Comparison of ENCODE assay signal across 16 mouse cellular contexts in the genomic region with DNA sequence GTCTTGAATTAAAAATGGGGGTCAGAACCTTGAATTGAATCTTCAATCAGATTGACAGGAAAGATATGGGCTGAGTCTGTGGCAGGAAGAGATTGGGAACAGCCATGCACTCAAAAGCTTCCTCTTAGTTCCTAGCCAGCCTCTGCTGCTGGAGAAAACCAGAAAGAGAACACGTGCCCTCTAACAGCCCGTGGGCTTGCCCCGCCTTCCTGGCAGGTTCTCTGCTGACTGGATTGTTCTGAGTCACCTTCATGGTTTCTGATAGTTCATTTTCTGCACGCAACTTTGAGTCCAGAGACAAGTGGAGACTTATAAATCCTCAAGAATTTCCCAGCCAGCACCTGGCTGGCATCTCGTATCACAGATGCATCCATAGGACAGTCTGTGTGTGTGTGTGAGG.
DNase-seq lines count a peak whose midpoint lies in the region; TF ChIP-seq lines count a peak whose summit lies in the region.
"Had no signal": no experiment of that assay in that cellular context is flagged by ENCODE, and none has a peak within 500 bp of the region (broad histone marks: within the 10 kb centered on the region; RNA-seq: fewer than 3 reads in every experiment).

No protein-coding gene starts in this region.

- H3K4me1 ChIP-seq in heart, adult 2 months (ENCODE audit: control insufficient read depth, insufficient read depth, low read length) = no peaks in the 10 kb centered on the region

- peak; percentile 16 for DNase-seq in cerebellum, adult 9-11 months
- no peak for DNase-seq in cerebellum, adult 9-10 months
- peak; percentile 36 for DNase-seq in 3T3-L1 (ENCODE audit: low read depth, low spot score)
- peak; percentile 20 for DNase-seq in fibroblast of lung, adult 2 months (ENCODE audit: low read depth)
- peak; percentile 22 for DNase-seq in lung, postnatal 25 days (ENCODE audit: low spot score)
- DNase-seq in T-cell, adult 2 months (ENCODE audit: low spot score) = no peak
- no peak for DNase-seq in embryo, embryonic 11 days
- DNase-seq in heart, adult 2 months = no peak
- DNase-seq: cerebellum, adult 2 months; layer of hippocampus, postnatal 36 days; lung, embryonic 14.5 days; midbrain, embryonic 14.5 days; retina, postnatal 1 day had no signal

- no peaks in the 10 kb centered on the region for H3K79me2 ChIP-seq in heart, adult 2 months (replicated peaks; ENCODE audit: control insufficient read depth, insufficient read depth, low read length)

- intact Hi-C loops in heart, adult 2 months (cut with DNase I) = no loop called here

- no peaks in the 10 kb centered on the region; the same call in 1 of the 2 replicates for H3K27me3 ChIP-seq in heart, adult 2 months (ENCODE audit: control insufficient read depth, insufficient read depth, low read length)

- TF ChIP-seq CTCF in heart, adult 2 months (IDR thresholded peaks at IDR 0.05) = no peak

- H3K4me3 ChIP-seq in heart, adult 2 months = no peak overlapping the region
- H3K4me3 ChIP-seq: embryonic facial prominence, embryonic 10.5 days; intestine, embryonic 15.5 days; limb, embryonic 13.5 days had no signal

- H3K27ac ChIP-seq in heart, adult 2 months = no peak overlapping the region
- H3K27ac ChIP-seq: embryonic facial prominence, embryonic 10.5 days; intestine, embryonic 15.5 days; limb, embryonic 13.5 days had no signal

- H3K36me3 ChIP-seq in heart, adult 2 months (ENCODE audit: control insufficient read depth, insufficient read depth, low read length) = no peaks in the 10 kb centered on the region
- H3K36me3 ChIP-seq: embryonic facial prominence, embryonic 10.5 days; intestine, embryonic 15.5 days; limb, embryonic 13.5 days had no signal

- no peak for TF ChIP-seq EP300 in heart, adult 2 months (IDR thresholded peaks at IDR 0.05; ENCODE audit: insufficient read depth, low read depth, low read length)

- no peak overlapping the region for H3K9ac ChIP-seq in heart, adult 2 months (ENCODE audit: low read depth, low read length)
- H3K9ac ChIP-seq: intestine, embryonic 15.5 days; limb, embryonic 13.5 days; lung, embryonic 14.5 days had no signal

- TF ChIP-seq POLR2A in heart, adult 2 months (IDR thresholded peaks at IDR 0.05; ENCODE audit: insufficient read depth, low read depth, low read length) = no peak

- 43% methylated on average over 5 of the region's 5 CpGs for WGBS in heart, adult 2 months

Comparison
In these comparisons a context has a peak if more than half of its experiments do, and no peak if none do; other contexts are left out.
1. DNase-seq: peak in cerebellum, adult 9-11 months (single experiment), 3T3-L1 (single experiment), fibroblast of lung, adult 2 months (single experiment) and lung, postnatal 25 days (single experiment); none in cerebellum, adult 9-10 months (single experiment), T-cell, adult 2 months (single experiment), embryo, embryonic 11 days (single experiment) and heart, adult 2 months (0 of 2).